Mouse (Mus musculus): ENCODE measurements around the gene Wwp2. TPM values are rescaled to one million over a fixed set of nuclear protein-coding genes. Genes with fewer than 3 reads are reported as not detected.
A peak's percentile ranks its signal among the peaks of the same experiment; 100 is the strongest.

The Wwp2 gene
- polyA plus RNA-seq, 1 experiment from 2014 or later: 35.2 TPM

- H3K9ac ChIP-seq (ENCODE audit: low read depth, low read length): no peak overlapping the region
- 52% methylated on average over 4 of the region's 4 CpGs for WGBS (ENCODE audit: insufficient replicate concordance)
- H3K27me3 ChIP-seq (ENCODE audit: control insufficient read depth, insufficient read depth, low read length): no peaks in the 10 kb centered on the region
- peak overlapping the region; percentile 62 for H3K27ac ChIP-seq (ENCODE audit: low read depth, low read length)
- no peak overlapping the region for H3K4me3 ChIP-seq (ENCODE audit: low read depth, low read length)
- H3K36me3 ChIP-seq (ENCODE audit: control insufficient read depth, insufficient read depth, low read length): no peaks in the 10 kb centered on the region
- no peak overlapping the region for H3K4me2 ChIP-seq
- H3K9me3 ChIP-seq (replicated peaks; ENCODE audit: control insufficient read depth, low read length): no peaks in the 10 kb centered on the region
- peaks cover 21% of the 10 kb centered on the region for H3K4me1 ChIP-seq (ENCODE audit: control insufficient read depth, insufficient read depth, low read length)
- ATAC-seq (replicated peaks; ENCODE audit: insufficient number of reproducible peaks, low FRiP score, low TSS enrichment): no peak
These were observed 52.9 kb downstream of the Wwp2 start for GRCm38 (mm10) chr8:107489086-107489485.

DNA sequence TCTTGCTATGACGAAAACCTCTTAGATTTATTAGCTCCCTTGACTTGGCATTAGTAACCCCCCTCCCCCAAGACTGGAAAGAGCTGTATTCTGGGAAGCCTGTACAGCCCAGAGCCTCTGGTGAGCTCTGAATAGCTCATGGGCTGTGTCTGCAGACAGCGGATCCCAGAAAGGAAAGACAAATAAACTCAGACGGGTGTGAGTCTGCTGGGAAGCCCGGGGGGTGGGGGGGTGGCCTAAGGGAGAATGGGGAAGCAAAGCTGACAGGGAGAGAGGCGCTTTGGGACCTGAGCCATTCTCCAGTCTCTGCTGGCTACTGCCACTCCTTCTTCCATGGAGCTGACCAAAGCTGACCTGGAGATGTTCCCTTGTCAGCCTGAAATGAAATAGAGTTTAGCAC lies 53.8 kb downstream of the Wwp2 start:
- H3K4me2 ChIP-seq: no peak overlapping the region

GRCm38 (mm10) chr8:107490649-107491048 lies 54.5 kb downstream of the Wwp2 start:
- Histone ChIP-seq H3K36me3 (ENCODE audit: control insufficient read depth, insufficient read depth, low read length) (no peaks in the 10 kb centered on the region), H3K27me3 (ENCODE audit: control insufficient read depth, insufficient read depth, low read length) (no peaks in the 10 kb centered on the region), H3K4me1 (ENCODE audit: control insufficient read depth, insufficient read depth, low read length) (peaks cover 21% of the 10 kb centered on the region), H3K4me2 (no peak overlapping the region), H3K4me3 (ENCODE audit: low read depth, low read length) (no peak overlapping the region), H3K27ac (ENCODE audit: low read depth, low read length) (no peak overlapping the region), H3K9me3 (replicated peaks; ENCODE audit: control insufficient read depth, low read length) (no peaks in the 10 kb centered on the region), H3K9ac (ENCODE audit: low read depth, low read length) (no peak overlapping the region)
- 77% methylated on average over 2 of the region's 2 CpGs for WGBS (ENCODE audit: insufficient replicate concordance)
- no peak for ATAC-seq (replicated peaks; ENCODE audit: insufficient number of reproducible peaks, low FRiP score, low TSS enrichment)

More for the DNA sequence above, 53.8 kb downstream of the Wwp2 start:
- 21% methylated on average over 5 of the region's 5 CpGs for WGBS (ENCODE audit: insufficient replicate concordance)
- no peaks in the 10 kb centered on the region for H3K36me3 ChIP-seq (ENCODE audit: control insufficient read depth, insufficient read depth, low read length)
- H3K9ac ChIP-seq (ENCODE audit: low read depth, low read length): no peak overlapping the region
- no peak for ATAC-seq (replicated peaks; ENCODE audit: insufficient number of reproducible peaks, low FRiP score, low TSS enrichment)
- H3K4me1 ChIP-seq (ENCODE audit: control insufficient read depth, insufficient read depth, low read length): peaks cover 21% of the 10 kb centered on the region
- H3K27me3 ChIP-seq (ENCODE audit: control insufficient read depth, insufficient read depth, low read length): no peaks in the 10 kb centered on the region
- no peak overlapping the region for H3K4me3 ChIP-seq (ENCODE audit: low read depth, low read length)
- H3K9me3 ChIP-seq (replicated peaks; ENCODE audit: control insufficient read depth, low read length): no peaks in the 10 kb centered on the region
- H3K27ac ChIP-seq (ENCODE audit: low read depth, low read length): peak overlapping the region; percentile 62

- Histone ChIP-seq H3K27ac (ENCODE audit: low read depth, low read length) (no peak overlapping the region), H3K9me3 (replicated peaks; ENCODE audit: control insufficient read depth, low read length) (no peaks in the 10 kb centered on the region), H3K9ac (ENCODE audit: low read depth, low read length) (no peak overlapping the region), H3K36me3 (ENCODE audit: control insufficient read depth, insufficient read depth, low read length) (no peaks in the 10 kb centered on the region), H3K4me3 (ENCODE audit: low read depth, low read length) (no peak overlapping the region), H3K4me1 (ENCODE audit: control insufficient read depth, insufficient read depth, low read length) (peaks cover 21% of the 10 kb centered on the region), H3K4me2 (no peak overlapping the region), H3K27me3 (ENCODE audit: control insufficient read depth, insufficient read depth, low read length) (no peaks in the 10 kb centered on the region)
- no peak for ATAC-seq (replicated peaks; ENCODE audit: insufficient number of reproducible peaks, low FRiP score, low TSS enrichment)
- 77% methylated on average over 4 of the region's 4 CpGs for WGBS (ENCODE audit: insufficient replicate concordance)
These were observed 55.0 kb downstream of the Wwp2 start for GRCm38 (mm10) chr8:107491212-107491611.

DNA sequence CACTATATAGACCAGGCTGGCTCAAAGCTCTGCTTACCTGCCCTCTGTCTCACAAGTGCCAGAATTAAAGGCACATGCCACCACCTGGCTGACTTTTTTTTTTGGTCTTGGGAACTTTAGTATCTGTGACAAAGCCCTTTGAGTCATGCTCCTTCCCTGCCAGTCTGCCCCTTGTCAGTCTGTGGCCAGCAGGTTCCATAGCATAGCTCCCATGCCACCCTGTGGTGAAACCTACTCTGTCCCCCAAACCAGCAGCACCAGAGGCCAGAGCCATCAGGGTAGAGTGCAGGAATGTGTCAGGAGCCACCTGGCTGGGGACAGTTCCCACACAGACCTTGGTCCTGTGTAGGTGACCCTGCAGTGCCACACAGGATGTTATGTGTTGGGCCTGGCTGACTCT lies 55.7 kb downstream of the Wwp2 start:
- no peak for ATAC-seq (replicated peaks; ENCODE audit: insufficient number of reproducible peaks, low FRiP score, low TSS enrichment)
- no peak overlapping the region for H3K4me3 ChIP-seq (ENCODE audit: low read depth, low read length)
- no peak overlapping the region for H3K9ac ChIP-seq (ENCODE audit: low read depth, low read length)
- no peaks in the 10 kb centered on the region for H3K36me3 ChIP-seq (ENCODE audit: control insufficient read depth, insufficient read depth, low read length)
- no peak overlapping the region for H3K27ac ChIP-seq (ENCODE audit: low read depth, low read length)
- H3K4me1 ChIP-seq (ENCODE audit: control insufficient read depth, insufficient read depth, low read length): peaks cover 21% of the 10 kb centered on the region
- H3K4me2 ChIP-seq: no peak overlapping the region
- H3K9me3 ChIP-seq (replicated peaks; ENCODE audit: control insufficient read depth, low read length): no peaks in the 10 kb centered on the region
- H3K27me3 ChIP-seq (ENCODE audit: control insufficient read depth, insufficient read depth, low read length): no peaks in the 10 kb centered on the region

DNA sequence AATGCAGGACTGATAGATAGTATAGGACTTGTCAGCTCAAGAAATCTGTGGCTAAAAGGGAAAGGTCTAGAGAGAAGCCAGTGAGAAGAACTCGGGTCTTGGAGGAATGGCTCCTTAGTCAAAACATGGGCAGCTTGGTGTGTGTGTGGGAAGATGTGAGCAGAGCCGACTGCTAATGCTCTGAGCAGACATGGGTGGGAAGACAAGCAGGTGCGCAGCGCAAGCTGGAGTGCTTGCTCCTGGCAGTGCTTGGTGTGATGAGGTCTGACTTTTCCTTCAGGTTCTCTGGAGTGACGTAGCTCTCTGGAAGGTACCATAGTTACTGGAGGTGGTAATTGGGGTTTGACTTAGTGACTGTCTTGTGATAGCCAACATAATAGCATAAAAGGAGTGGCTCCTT lies 56.6 kb downstream of the Wwp2 start:
- WGBS (ENCODE audit: insufficient replicate concordance): 77% methylated on average over 5 of the region's 5 CpGs
- Histone ChIP-seq H3K4me2 (no peak overlapping the region), H3K9me3 (replicated peaks; ENCODE audit: control insufficient read depth, low read length) (no peaks in the 10 kb centered on the region), H3K27me3 (ENCODE audit: control insufficient read depth, insufficient read depth, low read length) (no peaks in the 10 kb centered on the region), H3K4me3 (ENCODE audit: low read depth, low read length) (no peak overlapping the region), H3K27ac (ENCODE audit: low read depth, low read length) (no peak overlapping the region), H3K9ac (ENCODE audit: low read depth, low read length) (no peak overlapping the region), H3K36me3 (ENCODE audit: control insufficient read depth, insufficient read depth, low read length) (no peaks in the 10 kb centered on the region), H3K4me1 (ENCODE audit: control insufficient read depth, insufficient read depth, low read length) (peaks cover 21% of the 10 kb centered on the region)
- ATAC-seq (replicated peaks; ENCODE audit: insufficient number of reproducible peaks, low FRiP score, low TSS enrichment): no peak

DNA sequence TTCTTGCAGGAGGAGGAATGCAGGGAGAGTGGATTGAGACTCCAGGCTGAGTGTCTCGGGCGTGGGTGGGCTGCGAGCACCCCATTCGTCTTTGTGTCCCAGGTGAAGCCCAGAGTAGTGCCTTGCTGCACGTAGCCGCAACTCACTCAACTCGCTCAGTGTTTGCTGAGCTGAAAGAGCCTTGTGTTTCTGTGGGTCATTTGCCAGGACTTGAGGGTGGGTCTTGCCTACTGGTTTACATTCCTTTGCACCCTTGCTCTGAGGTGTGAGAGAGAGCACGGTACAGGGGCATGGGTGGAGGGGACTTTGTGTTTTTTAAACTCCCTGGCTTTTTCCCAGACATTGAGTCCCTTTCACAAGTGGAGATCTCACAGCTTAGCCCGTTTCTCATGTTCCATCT lies 59.3 kb downstream of the Wwp2 start:
- Histone ChIP-seq H3K36me3 (ENCODE audit: control insufficient read depth, insufficient read depth, low read length) (no peaks in the 10 kb centered on the region), H3K4me3 (ENCODE audit: low read depth, low read length) (no peak overlapping the region), H3K9ac (ENCODE audit: low read depth, low read length) (no peak overlapping the region), H3K27ac (ENCODE audit: low read depth, low read length) (no peak overlapping the region), H3K4me2 (no peak overlapping the region), H3K9me3 (replicated peaks; ENCODE audit: control insufficient read depth, low read length) (no peaks in the 10 kb centered on the region), H3K27me3 (ENCODE audit: control insufficient read depth, insufficient read depth, low read length) (no peaks in the 10 kb centered on the region), H3K4me1 (ENCODE audit: control insufficient read depth, insufficient read depth, low read length) (peaks cover 16% of the 10 kb centered on the region)
- no peak for ATAC-seq (replicated peaks; ENCODE audit: insufficient number of reproducible peaks, low FRiP score, low TSS enrichment)
- 76% methylated on average over 9 of the region's 9 CpGs for WGBS (ENCODE audit: insufficient replicate concordance)

GRCm38 (mm10) chr8:107497708-107498107 lies 61.5 kb downstream of the Wwp2 start:
- Histone ChIP-seq H3K36me3 (ENCODE audit: control insufficient read depth, insufficient read depth, low read length) (no peaks in the 10 kb centered on the region), H3K27ac (ENCODE audit: low read depth, low read length) (no peak overlapping the region), H3K4me2 (no peak overlapping the region), H3K27me3 (ENCODE audit: control insufficient read depth, insufficient read depth, low read length) (no peaks in the 10 kb centered on the region), H3K9ac (ENCODE audit: low read depth, low read length) (no peak overlapping the region), H3K4me3 (ENCODE audit: low read depth, low read length) (no peak overlapping the region), H3K4me1 (ENCODE audit: control insufficient read depth, insufficient read depth, low read length) (peaks cover 14% of the 10 kb centered on the region; the same call in 1 of the 2 replicates), H3K9me3 (replicated peaks; ENCODE audit: control insufficient read depth, low read length) (no peaks in the 10 kb centered on the region)
- ATAC-seq (replicated peaks; ENCODE audit: insufficient number of reproducible peaks, low FRiP score, low TSS enrichment): no peak
- 71% methylated on average over 6 of the region's 6 CpGs for WGBS (ENCODE audit: insufficient replicate concordance)

DNA sequence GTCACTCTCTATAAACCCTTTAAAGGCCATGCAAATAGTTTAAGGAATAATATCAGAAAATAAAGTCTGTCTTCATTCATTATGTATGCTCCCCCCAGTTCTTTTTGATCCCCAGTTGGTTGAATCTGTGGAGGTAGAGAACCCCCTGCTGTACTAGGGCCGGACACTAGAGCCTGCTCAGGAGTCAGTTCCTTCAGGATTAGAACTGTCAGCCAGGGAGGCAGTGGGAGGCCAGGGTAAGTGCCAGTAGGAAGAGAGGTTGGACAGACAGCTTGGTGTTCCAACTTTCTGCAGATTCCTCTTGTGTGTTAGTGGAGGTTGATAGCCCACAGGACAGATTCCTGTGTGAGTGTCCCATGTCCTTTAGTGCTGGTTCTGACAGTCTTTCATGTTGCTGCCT lies 62.2 kb downstream of the Wwp2 start:
- no peak for ATAC-seq (replicated peaks; ENCODE audit: insufficient number of reproducible peaks, low FRiP score, low TSS enrichment)

More for the DNA sequence above, 62.2 kb downstream of the Wwp2 start:
- Histone ChIP-seq H3K4me1 (ENCODE audit: control insufficient read depth, insufficient read depth, low read length) (peaks cover 20% of the 10 kb centered on the region; the same call in 1 of the 2 replicates), H3K4me2 (no peak overlapping the region), H3K36me3 (ENCODE audit: control insufficient read depth, insufficient read depth, low read length) (no peaks in the 10 kb centered on the region), H3K27me3 (ENCODE audit: control insufficient read depth, insufficient read depth, low read length) (no peaks in the 10 kb centered on the region), H3K9me3 (replicated peaks; ENCODE audit: control insufficient read depth, low read length) (no peaks in the 10 kb centered on the region), H3K9ac (ENCODE audit: low read depth, low read length) (no peak overlapping the region), H3K27ac (ENCODE audit: low read depth, low read length) (peak overlapping the region; percentile 17; the same call in 1 of the 2 replicates), H3K4me3 (ENCODE audit: low read depth, low read length) (no peak overlapping the region)
- WGBS (ENCODE audit: insufficient replicate concordance): 43% methylated on average over 1 of the region's 1 CpGs

Measured in heart, embryonic 11.5 days (tissue).